Mouse (Mus musculus) liver, embryonic 14.5 days (tissue): ENCODE results near the gene Selenop.

Source experiments
- CTCF ChIP-seq: IDR thresholded peaks from 2 replicates; pipeline ENCODE4 v1.5.1; 2016; ENCODE audit warnings: antibody characterized with exemption, low read depth, control low read depth
- EP300 ChIP-seq: IDR thresholded peaks from 2 replicates; pipeline ENCODE4 v1.6.1; 2016; ENCODE audit warnings: antibody characterized with exemption, low read depth

DNA sequence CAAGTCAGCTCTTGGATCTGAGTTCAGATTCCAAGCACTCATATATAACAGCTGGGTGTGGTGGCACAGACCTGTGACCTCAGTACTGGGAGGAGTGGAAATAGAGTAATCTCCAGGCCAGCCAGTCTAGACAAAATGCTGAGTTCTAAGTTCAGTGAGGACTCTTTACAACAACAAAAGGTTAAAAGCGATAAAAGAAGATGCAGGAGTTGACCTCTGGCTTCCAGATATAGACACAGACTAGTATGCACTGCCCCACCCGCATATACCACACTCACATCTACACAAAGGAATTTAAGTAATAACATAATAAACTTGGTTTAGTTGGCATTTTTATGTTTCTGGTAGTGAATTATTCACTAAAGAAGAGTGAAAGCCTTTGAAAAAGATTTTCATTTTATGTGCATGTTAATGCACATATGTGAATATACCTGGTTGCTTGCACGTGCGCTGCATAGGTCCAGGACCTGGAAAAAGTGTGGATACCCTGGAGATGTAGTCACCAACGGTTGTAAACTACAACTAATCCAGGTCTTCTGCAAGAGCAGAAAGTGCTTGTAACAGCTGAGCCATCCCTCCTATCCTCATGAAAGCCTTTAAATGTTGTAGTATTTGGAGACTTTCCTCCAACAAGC lies 45.4 kb upstream of the Selenop start:
- TF ChIP-seq CTCF (no peak), EP300 (no peak)
